Mouse (Mus musculus) intestine, embryonic 16.5 days (tissue): ENCODE measurements around the gene Gm6268. TPM values are rescaled to one million over a fixed set of nuclear protein-coding genes. Genes with fewer than 3 reads are reported as not detected.
A peak's percentile ranks its signal among the peaks of the same experiment; 100 is the strongest.

Source experiments
- ATAC-seq: fragments of 200-750 bp; cut with Nextera tagmentation; 2 replicates; pipeline ENCODE4 v1.8.0; 2017; ENCODE audit warnings: moderate TSS enrichment, moderate library complexity
- H3K27ac ChIP-seq: fragments of 300-500 bp; sonication (generic); 2 replicates; pipeline ENCODE4 v1.5.1; 2014; ENCODE audit warnings: mild to moderate bottlenecking, low read length
- H3K27me3 ChIP-seq: fragments of 300-500 bp; sonication (generic); replicated peaks from 2 replicates; pipeline ENCODE4 v1.6.1; 2014; ENCODE audit warnings: low read length, control low read depth, mixed read lengths; ENCODE audit not compliant: control insufficient read depth, insufficient read depth
- H3K36me3 ChIP-seq: fragments of 300-500 bp; sonication (generic); 2 replicates; pipeline ENCODE4 v1.6.1; 2014; ENCODE audit warnings: low read length, control low read depth; ENCODE audit not compliant: control insufficient read depth, insufficient read depth
- H3K4me1 ChIP-seq: fragments of 300-500 bp; sonication (generic); 2 replicates; pipeline ENCODE4 v1.6.1; 2014; ENCODE audit warnings: low read length, control low read depth, mixed read lengths; ENCODE audit not compliant: control insufficient read depth, insufficient read depth
- H3K4me2 ChIP-seq: fragments of 300-500 bp; sonication (generic); 2 replicates; pipeline ENCODE4 v1.6.1; 2014; ENCODE audit warnings: low read depth, low read length, control low read depth
- H3K4me3 ChIP-seq: fragments of 300-500 bp; sonication (generic); 2 replicates; pipeline ENCODE4 v1.5.1; 2014; ENCODE audit warnings: mild to moderate bottlenecking, low read length
- H3K9ac ChIP-seq: fragments of 300-500 bp; sonication (generic); 2 replicates; pipeline ENCODE4 v1.6.1; 2014; ENCODE audit warnings: low read depth, low read length
- H3K9me3 ChIP-seq: fragments of 300-500 bp; sonication (generic); 2 replicates; pipeline ENCODE4 v1.6.1; 2016; ENCODE audit warnings: low read length, control low read depth; ENCODE audit not compliant: control insufficient read depth
- WGBS: fragments of 180-500 bp; shearing (Covaris S2); extraction: QIAGEN DNeasy Blood & Tissue Kit; methylation state at CpG from one replicate; pipeline ENCODE4 v1.1.7; 2014; 5-methylcytosine and 5-hydroxymethylcytosine counted together
- polyA plus RNA-seq: library from polyadenylated mRNA; unstranded; fragments of >200 nt; fragmentation: Nextera tagmentation; extraction: Ambion mirVana; gene quantifications from 2 replicates; pipeline ENCODE4 v1.2.1, GENCODE M21; 2015

The Gm6268 gene
- polyA plus RNA-seq = not detected in 2 replicates

DNA sequence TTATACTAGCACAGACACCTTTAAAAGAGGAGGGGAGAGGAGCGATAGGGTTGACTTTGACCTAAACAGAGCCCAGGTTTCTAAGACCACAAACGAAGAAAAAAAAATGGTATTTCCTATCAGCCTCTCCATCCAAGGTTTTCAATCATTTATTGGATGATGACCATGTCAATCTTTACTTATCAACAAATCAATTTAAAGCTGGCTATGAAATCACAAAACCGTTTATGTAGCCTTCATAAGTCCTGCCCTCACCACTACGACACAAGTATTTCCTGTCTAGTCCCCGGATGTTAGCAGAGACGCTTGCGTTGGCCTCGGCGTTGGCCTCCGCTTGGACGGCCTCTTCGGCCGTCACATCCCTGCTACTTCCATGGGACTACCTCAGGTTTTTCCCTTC is at the start of gene Gm6268:
Gene Gm6268 (plus strand): TSS at position 301 of the 400 bp plus-strand sequence.
- WGBS = 91% methylated on average over 13 of the region's 13 CpGs
- Histone ChIP-seq H3K4me1 (no peaks in the 10 kb centered on the region), H3K9ac (no peak within 1 kb of the TSS), H3K27ac (no peak within 1 kb of the TSS), H3K36me3 (no peaks in the 10 kb centered on the region), H3K27me3 (no peaks in the 10 kb centered on the region), H3K4me3 (no peak within 1 kb of the TSS), H3K4me2 (no peak within 1 kb of the TSS), H3K9me3 (no peaks in the 10 kb centered on the region)
- ATAC-seq = no peak

GRCm38 (mm10) chrX:36352446-36352845 is 48.6 kb upstream of the Gm6268 start:
- 56% methylated on average over 3 of the region's 3 CpGs for WGBS
- H3K4me2 ChIP-seq = no peak overlapping the region
- no peaks in the 10 kb centered on the region for H3K4me1 ChIP-seq

GRCm38 (mm10) chrX:36385340-36385739 is 15.7 kb upstream of the Gm6268 start:
- Histone ChIP-seq H3K27me3 (no peaks in the 10 kb centered on the region), H3K4me1 (no peaks in the 10 kb centered on the region), H3K4me3 (no peak overlapping the region), H3K4me2 (no peak overlapping the region), H3K9me3 (no peaks in the 10 kb centered on the region), H3K27ac (no peak overlapping the region), H3K36me3 (no peaks in the 10 kb centered on the region), H3K9ac (no peak overlapping the region)
- ATAC-seq = peak; percentile 46; the same call in 1 of the 2 replicates

More at GRCm38 (mm10) chrX:36352446-36352845, 48.6 kb upstream of the Gm6268 start:
- Histone ChIP-seq H3K27me3 (no peaks in the 10 kb centered on the region), H3K36me3 (no peaks in the 10 kb centered on the region), H3K27ac (no peak overlapping the region), H3K4me3 (no peak overlapping the region), H3K9ac (no peak overlapping the region), H3K9me3 (no peaks in the 10 kb centered on the region)
- ATAC-seq = no peak

GRCm38 (mm10) chrX:36389971-36390370 is 11.1 kb upstream of the Gm6268 start:
- no peaks in the 10 kb centered on the region for H3K4me1 ChIP-seq
- H3K36me3 ChIP-seq = no peaks in the 10 kb centered on the region
- H3K27ac ChIP-seq = no peak overlapping the region
- WGBS = 48% methylated on average over 3 of the region's 3 CpGs
- no peak for ATAC-seq
- no peak overlapping the region for H3K9ac ChIP-seq
- H3K27me3 ChIP-seq = no peaks in the 10 kb centered on the region
- H3K4me2 ChIP-seq = no peak overlapping the region
- no peak overlapping the region for H3K4me3 ChIP-seq
- H3K9me3 ChIP-seq = no peaks in the 10 kb centered on the region

DNA sequence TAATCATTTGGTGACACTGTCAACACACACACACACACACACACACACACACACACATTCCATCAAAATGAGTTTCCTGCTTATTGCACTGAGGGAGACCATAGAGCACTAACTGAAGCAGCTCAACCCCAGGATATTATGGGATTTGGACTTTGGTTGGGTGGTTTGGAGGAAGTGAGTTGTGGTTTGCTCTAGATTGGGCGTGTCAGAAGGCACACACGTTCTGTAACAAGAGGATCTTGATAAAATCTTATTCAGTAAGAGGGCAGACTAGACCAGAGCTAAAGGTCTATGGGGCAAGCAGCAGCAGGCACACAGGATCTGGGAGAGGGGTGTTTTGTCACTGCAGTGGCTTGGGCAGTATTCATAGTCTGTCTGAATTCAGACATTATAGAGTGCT is 10.6 kb upstream of the Gm6268 start:
- no peaks in the 10 kb centered on the region for H3K9me3 ChIP-seq
- H3K4me1 ChIP-seq = no peaks in the 10 kb centered on the region
- WGBS = 39% methylated on average over 2 of the region's 2 CpGs
- no peaks in the 10 kb centered on the region for H3K36me3 ChIP-seq
- no peak overlapping the region for H3K4me3 ChIP-seq
- H3K27me3 ChIP-seq = no peaks in the 10 kb centered on the region
- ATAC-seq = peak; percentile 89
- H3K4me2 ChIP-seq = no peak overlapping the region
- no peak overlapping the region for H3K9ac ChIP-seq
- no peak overlapping the region for H3K27ac ChIP-seq

GRCm38 (mm10) chrX:36392672-36393071 is 8.4 kb upstream of the Gm6268 start:
- Histone ChIP-seq H3K27ac (no peak overlapping the region), H3K36me3 (no peaks in the 10 kb centered on the region), H3K9me3 (no peaks in the 10 kb centered on the region), H3K4me2 (no peak overlapping the region), H3K4me1 (no peaks in the 10 kb centered on the region), H3K9ac (no peak overlapping the region), H3K27me3 (no peaks in the 10 kb centered on the region), H3K4me3 (no peak overlapping the region)
- 65% methylated on average over 6 of the region's 6 CpGs for WGBS
- ATAC-seq = no peak

DNA sequence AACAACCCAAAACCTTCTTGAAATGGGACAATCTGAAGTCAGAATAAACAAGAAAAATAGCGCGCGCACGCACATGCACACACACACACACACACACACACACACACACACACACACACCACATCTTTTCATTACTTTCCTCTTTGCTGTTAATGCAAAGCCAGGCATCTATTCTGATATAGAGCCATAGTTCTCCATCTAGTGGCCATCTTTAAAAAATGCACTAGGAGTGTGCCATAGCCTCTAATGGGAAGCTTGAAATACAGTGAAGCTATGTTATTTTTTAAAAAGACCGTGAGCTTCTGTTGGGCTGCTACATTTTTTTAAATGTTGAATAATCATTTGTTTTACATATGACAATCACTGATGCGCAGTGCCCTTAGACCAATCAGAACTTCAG is 7.8 kb upstream of the Gm6268 start:
- H3K9ac ChIP-seq = no peak overlapping the region
- 42% methylated on average over 6 of the region's 6 CpGs for WGBS
- no peak overlapping the region for H3K27ac ChIP-seq
- no peaks in the 10 kb centered on the region for H3K4me1 ChIP-seq
- no peak overlapping the region for H3K4me2 ChIP-seq
- H3K9me3 ChIP-seq = no peaks in the 10 kb centered on the region
- H3K36me3 ChIP-seq = no peaks in the 10 kb centered on the region
- no peak for ATAC-seq
- no peaks in the 10 kb centered on the region for H3K27me3 ChIP-seq
- no peak overlapping the region for H3K4me3 ChIP-seq

DNA sequence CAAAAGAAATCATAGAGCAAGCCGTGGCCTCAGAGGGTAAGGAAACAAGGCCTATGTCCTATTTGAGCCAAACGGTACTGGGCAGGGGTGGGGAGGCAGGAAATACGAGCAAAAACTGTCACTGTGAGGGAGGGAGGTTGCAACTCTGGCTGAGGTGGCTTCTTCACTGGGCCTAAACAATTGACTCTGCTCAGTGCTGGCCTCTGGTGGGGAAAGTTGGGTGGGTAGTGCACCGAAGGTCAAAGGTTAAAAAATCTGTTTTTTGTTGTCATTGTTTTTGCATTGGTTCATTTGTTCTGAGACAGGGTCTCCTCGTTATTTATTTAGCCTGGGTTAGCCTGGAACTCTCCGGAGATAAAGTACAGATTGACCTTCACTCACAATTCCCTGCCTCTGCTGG is 1.2 kb downstream of the Gm6268 start:
- no peaks in the 10 kb centered on the region for H3K27me3 ChIP-seq
- no peaks in the 10 kb centered on the region for H3K9me3 ChIP-seq
- H3K4me2 ChIP-seq = no peak overlapping the region
- H3K36me3 ChIP-seq = no peaks in the 10 kb centered on the region
- H3K4me3 ChIP-seq = no peak overlapping the region
- H3K4me1 ChIP-seq = no peaks in the 10 kb centered on the region
- no peak for ATAC-seq
- no peak overlapping the region for H3K9ac ChIP-seq
- H3K27ac ChIP-seq = no peak overlapping the region
- WGBS = 62% methylated on average over 6 of the region's 6 CpGs

DNA sequence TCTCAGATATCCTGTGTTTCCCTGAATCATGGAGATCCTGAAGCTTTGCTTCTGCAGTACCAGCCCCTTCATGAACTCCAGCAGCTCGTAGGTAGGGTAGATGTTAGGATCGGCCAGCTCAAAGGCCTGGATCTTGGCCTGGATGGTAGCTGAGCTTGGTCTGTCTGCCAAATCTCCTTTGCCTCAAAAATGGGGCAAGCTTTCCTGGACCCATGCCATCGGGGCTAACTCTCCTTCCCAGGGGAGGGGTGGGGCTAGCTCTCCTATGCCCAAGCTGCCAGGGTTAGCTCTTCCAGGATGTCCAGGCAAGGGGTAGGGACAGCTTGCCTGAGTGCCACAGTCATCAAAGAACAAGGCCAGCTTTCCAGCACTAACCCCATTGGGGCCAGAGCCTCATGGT is 18.1 kb downstream of the Gm6268 start:
- WGBS = 85% methylated on average over 3 of the region's 3 CpGs
- Histone ChIP-seq H3K9ac (no peak overlapping the region), H3K9me3 (no peaks in the 10 kb centered on the region), H3K27ac (no peak overlapping the region), H3K4me3 (no peak overlapping the region), H3K36me3 (no peaks in the 10 kb centered on the region), H3K4me1 (no peaks in the 10 kb centered on the region), H3K4me2 (no peak overlapping the region), H3K27me3 (no peaks in the 10 kb centered on the region)
- no peak for ATAC-seq

DNA sequence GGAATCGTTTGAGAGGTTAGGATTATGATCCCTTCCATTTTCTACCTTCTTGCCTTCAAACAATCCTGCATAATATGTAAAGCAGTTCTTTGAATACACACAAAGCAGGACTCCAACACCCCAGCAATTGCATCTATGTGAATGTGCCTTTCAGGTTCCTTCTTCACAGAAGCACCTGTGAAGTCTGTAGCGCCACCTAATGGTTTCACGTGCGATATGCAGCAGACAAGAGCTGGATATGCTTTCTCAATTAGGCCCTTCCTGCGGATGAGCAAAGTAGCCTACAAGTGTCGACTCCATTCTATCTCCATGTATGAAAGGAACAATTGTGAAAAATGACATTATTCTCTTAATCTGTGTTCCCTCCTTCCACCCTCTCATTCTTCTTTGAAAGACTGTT is 33.9 kb downstream of the Gm6268 start:
- no peaks in the 10 kb centered on the region for H3K9me3 ChIP-seq
- no peak overlapping the region for H3K9ac ChIP-seq
- 45% methylated on average over 6 of the region's 6 CpGs for WGBS
- no peak for ATAC-seq
- H3K4me3 ChIP-seq = no peak overlapping the region
- no peaks in the 10 kb centered on the region for H3K36me3 ChIP-seq
- no peaks in the 10 kb centered on the region for H3K27me3 ChIP-seq
- H3K4me2 ChIP-seq = no peak overlapping the region
- H3K4me1 ChIP-seq = no peaks in the 10 kb centered on the region
- no peak overlapping the region for H3K27ac ChIP-seq
